Mouse (Mus musculus) kidney, adult 2 months (tissue): ENCODE data around the gene Zbtb17.

ENCODE experiments used
- CTCF ChIP-seq: fragments of 200-500 bp; conservative IDR thresholded peaks from 2 replicates; pipeline ENCODE4 v1.5.1; 2011; ENCODE audit warnings: low read depth, mild to moderate bottlenecking, control low read depth, low read length, moderate library complexity, mixed read lengths; ENCODE audit not compliant: insufficient read depth, insufficient read length
- POLR2A ChIP-seq: fragments of 200-500 bp; IDR thresholded peaks from one replicate; pipeline ENCODE4 v1.6.1; 2011; ENCODE audit warnings: low read depth, low read length, control low read depth

DNA sequence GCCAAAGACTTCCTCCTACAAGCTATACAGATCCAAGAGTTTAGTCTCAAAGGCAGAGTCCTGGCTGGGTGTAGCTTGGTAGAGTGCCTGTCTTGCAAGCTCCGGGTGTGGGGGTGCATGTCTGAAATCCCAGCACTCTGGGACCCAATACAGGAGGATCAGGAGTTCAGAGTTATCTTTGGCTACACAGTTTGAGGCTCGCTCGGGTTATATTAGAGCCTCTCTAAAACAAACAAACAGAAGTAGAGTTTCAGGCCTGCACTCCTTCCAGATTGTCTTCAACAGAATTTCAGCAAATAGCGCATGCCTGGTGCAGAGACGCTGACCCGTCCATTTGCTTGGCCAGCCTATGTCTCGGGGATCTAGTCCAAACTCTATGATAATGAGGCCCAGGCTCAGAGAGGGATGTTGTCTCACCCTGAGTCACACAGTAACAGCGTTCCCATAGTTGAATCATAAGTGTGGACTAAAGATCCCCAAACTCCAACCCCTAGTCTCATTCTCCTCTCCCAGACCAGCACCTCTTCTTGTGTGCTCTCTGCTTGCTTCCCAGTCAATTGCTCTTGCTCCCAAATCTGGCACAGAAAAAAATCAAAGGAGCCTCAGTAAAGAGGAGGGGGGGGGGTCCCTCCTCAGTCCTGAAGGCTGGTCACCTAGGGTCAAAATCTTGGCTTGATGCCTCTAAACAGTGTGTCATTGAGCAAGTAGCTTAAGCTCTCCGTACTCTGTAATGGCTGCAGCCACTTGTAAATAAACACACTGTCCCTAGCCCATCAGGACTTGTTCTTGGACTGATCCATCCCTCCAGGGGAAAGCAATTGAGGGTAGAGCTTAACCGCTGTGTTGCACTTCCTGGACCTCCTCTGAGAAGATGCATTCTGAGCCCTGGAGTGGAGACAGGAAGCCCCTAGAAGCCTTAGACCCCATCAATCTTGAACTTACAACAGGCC, 17.4 kb upstream of the Zbtb17 start:
- TF ChIP-seq CTCF, result no peak
- TF ChIP-seq POLR2A, result no peak
